Mouse (Mus musculus): ENCODE measurements around the gene Ppp1r15b.
A peak's percentile ranks its signal among the peaks of the same experiment; 100 is the strongest.

- no peak for TF ChIP-seq CTCF (IDR thresholded peaks at IDR 0.05; ENCODE audit: low read depth)
- TF ChIP-seq EP300 (IDR thresholded peaks at IDR 0.05; ENCODE audit: low read depth) = peak; percentile 80
Observed at GRCm38 (mm10) chr1:133133425-133133824, 2.5 kb downstream of the Ppp1r15b start.

Data from liver, embryonic 14.5 days (tissue).